Mouse (Mus musculus) cerebellum, adult 2 months (tissue): ENCODE data around the gene Krtap3-3. TPM values are rescaled to one million over a fixed set of nuclear protein-coding genes. Genes with fewer than 3 reads are reported as not detected.

ENCODE experiments used
- DNase-seq, 2 experiments: peaks; one replicate each; pipeline ENCODE4 v3.0.0; 2021
- H3K27ac ChIP-seq: fragments of 200-500 bp; 2 replicates; pipeline ENCODE4 v1.5.1; 2012; ENCODE audit warnings: low read length, control low read depth, inconsistent platforms; ENCODE audit not compliant: insufficient read depth
- H3K27me3 ChIP-seq: fragments of 200-500 bp; 2 replicates; pipeline ENCODE4 v1.6.1; 2012; ENCODE audit warnings: inconsistent platforms, mild to moderate bottlenecking, low read length, moderate library complexity; ENCODE audit not compliant: control insufficient read depth, insufficient read depth
- H3K4me1 ChIP-seq: fragments of 200-500 bp; 2 replicates; pipeline ENCODE4 v1.6.1; 2011; ENCODE audit warnings: low read length; ENCODE audit not compliant: control insufficient read depth, insufficient read depth
- H3K4me3 ChIP-seq: fragments of 200-500 bp; replicated peaks from 2 replicates; pipeline ENCODE3; 2011; ENCODE audit warnings: mild to moderate bottlenecking, low read depth, low read length, control low read depth; ENCODE audit not compliant: insufficient read depth
- CTCF ChIP-seq: fragments of 200-500 bp; IDR thresholded peaks from 2 replicates; pipeline ENCODE4 v1.5.1; 2011; ENCODE audit warnings: low read depth, mild to moderate bottlenecking, control low read depth, low read length, moderate library complexity, borderline replicate concordance; ENCODE audit not compliant: insufficient read depth
- POLR2A ChIP-seq: fragments of 200-500 bp; IDR thresholded peaks from 2 replicates; pipeline ENCODE4 v1.6.1; 2011; ENCODE audit warnings: low read length, control low read depth, borderline replicate concordance; ENCODE audit not compliant: insufficient read depth
- WGBS: fragments of 180-500 bp; shearing (Covaris S2); methylation state at CpG from one replicate; pipeline ENCODE4 v1.1.7; 2018; 5-methylcytosine and 5-hydroxymethylcytosine counted together
- polyA plus RNA-seq: library from polyadenylated mRNA; depleted of rRNA; stranded (reverse); fragments of >200 nt; gene quantifications from 2 replicates; pipeline ENCODE4 v1.2.3, GENCODE M21; 2012

The Krtap3-3 gene
- polyA plus RNA-seq, 1 experiment = not detected

DNA sequence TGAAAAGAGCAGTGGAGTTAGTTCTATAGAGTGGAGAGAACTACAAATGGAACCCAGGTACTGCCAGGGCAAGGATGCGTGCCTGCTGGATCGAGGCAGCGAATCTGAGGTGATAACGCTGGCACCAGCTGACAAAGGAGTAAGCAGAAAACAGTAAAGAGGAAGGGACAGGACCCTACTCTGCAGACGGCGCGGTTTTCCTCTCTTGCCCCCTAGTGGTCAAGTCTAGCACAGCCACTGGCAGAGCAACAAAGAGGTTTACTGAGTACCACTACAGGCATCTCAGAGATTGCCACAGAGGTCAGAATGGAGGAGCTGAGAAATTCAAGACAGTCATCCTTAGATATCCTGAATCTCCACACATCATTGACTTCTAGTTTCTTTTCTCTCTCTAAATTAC is 23.4 kb upstream of the Krtap3-3 start:
- no peak overlapping the region for H3K27ac ChIP-seq
- no peaks in the 10 kb centered on the region for H3K27me3 ChIP-seq
- 4% methylated on average over 7 of the region's 7 CpGs for WGBS
- peaks cover 2% of the 10 kb centered on the region for H3K4me1 ChIP-seq
- DNase-seq = peak; percentile 38 to 56
- no peak overlapping the region for H3K4me3 ChIP-seq
- TF ChIP-seq CTCF = peak; percentile 70
- no peak for TF ChIP-seq POLR2A

DNA sequence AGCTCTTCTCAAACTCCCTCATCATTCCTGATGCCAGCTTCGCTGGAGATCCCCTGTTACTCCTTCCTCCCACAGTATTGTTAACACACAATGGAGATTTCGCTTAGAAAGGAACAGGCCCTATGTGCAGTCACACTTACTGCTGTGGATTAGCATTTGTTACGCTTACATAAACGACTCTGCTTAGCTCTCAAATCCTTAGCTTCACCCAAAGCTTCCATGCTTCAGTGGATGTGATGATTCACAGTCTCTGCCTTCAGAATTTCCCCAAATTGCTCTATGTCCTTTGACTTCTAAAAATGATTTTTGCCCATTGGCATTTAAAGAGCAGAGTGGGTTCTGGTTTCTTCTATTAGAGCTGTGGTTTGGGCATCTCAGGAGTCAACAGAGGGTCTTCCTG is 22.5 kb upstream of the Krtap3-3 start:
- 43% methylated on average over 4 of the region's 4 CpGs for WGBS
- H3K27ac ChIP-seq = no peak overlapping the region
- TF ChIP-seq CTCF = no peak
- no peak for TF ChIP-seq POLR2A

DNA sequence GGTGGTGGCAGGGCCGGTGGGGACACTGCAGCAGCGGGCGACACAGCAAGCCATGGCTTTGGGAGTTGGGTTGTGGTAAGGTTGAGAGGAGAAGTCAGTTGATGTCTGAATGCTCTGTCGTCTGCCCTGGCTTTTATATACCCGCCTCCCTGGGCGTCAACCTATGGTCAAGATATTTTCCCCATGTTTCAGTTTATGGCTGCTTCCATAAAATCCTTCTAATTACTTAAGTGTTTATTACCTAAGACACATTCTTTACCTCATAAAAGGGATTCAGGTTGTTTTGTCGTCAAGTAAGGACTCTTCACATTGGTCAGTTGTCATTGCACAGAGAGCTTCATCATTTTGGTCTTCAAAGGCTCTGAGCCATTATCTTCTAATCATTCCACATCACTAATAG is 15.9 kb upstream of the Krtap3-3 start, which contains the start of gene Krtap3-1:
Krtap3-1 (minus strand) TSS at position 101 of the 400 bp plus-strand sequence.
- Histone ChIP-seq H3K4me3 (no peak within 1 kb of the TSS), H3K27ac (no peak within 1 kb of the TSS), H3K27me3 (no peaks in the 10 kb centered on the region), H3K4me1 (no peaks in the 10 kb centered on the region)
- 72% methylated on average over 7 of the region's 7 CpGs for WGBS
- DNase-seq = no peak
- TF ChIP-seq POLR2A (no peak), CTCF (no peak)

More for the DNA sequence above, 22.5 kb upstream of the Krtap3-3 start:
- DNase-seq = no peak
- no peak overlapping the region for H3K4me3 ChIP-seq
- no peaks in the 10 kb centered on the region for H3K27me3 ChIP-seq
- peaks cover 2% of the 10 kb centered on the region for H3K4me1 ChIP-seq

DNA sequence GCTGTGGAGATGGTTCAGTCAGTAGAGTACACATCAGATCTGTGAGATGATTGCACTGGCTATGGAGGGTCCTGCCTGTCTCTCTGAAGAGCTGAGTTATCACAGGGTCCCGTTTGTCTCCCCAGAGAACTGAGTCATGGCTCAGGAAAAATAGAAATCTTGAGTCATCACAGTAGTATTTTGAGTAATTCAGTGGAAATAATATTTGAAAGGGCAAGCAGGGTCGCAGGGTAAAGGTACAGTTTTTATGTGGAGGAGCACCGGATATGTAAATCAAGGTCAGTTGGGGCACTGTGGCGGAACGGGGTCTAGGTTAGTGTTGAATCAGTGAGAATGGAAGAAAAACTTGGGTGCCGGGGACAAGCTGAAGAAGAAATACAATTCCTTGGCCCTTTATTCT is 11.9 kb upstream of the Krtap3-3 start:
- Histone ChIP-seq H3K4me3 (no peak overlapping the region), H3K27ac (no peak overlapping the region), H3K27me3 (no peaks in the 10 kb centered on the region), H3K4me1 (no peaks in the 10 kb centered on the region)
- WGBS = 78% methylated on average over 6 of the region's 6 CpGs
- DNase-seq = no peak
- TF ChIP-seq POLR2A (no peak), CTCF (no peak)

DNA sequence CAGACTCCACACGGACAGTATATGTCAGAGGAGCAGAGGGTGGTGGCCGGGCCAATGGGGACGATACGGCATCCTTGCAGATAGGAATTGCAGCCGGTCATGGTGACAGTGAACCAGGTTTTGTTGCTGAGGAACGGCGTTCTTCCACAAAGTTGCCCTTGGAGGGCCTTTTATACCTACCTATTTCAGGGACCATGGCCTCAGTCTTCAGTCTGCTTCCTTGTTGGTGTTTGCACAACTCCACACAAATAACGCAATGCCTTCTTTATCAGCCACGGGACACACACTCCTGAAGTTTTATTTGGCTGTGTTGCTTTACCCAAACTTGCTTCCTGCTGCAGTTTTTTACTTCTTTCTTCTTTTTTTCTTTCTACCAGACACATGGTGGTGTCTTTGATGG is 8.7 kb upstream of the Krtap3-3 start, which contains the start of gene Gm11939:
Gm11939 (minus strand) TSS at position 101 of the 400 bp plus-strand sequence.
- no peak within 1 kb of the TSS for H3K27ac ChIP-seq
- no peaks in the 10 kb centered on the region for H3K4me1 ChIP-seq
- H3K4me3 ChIP-seq = no peak within 1 kb of the TSS
- WGBS = 94% methylated on average over 9 of the region's 9 CpGs
- TF ChIP-seq POLR2A (no peak), CTCF (no peak)
- H3K27me3 ChIP-seq = no peaks in the 10 kb centered on the region
- no peak for DNase-seq

DNA sequence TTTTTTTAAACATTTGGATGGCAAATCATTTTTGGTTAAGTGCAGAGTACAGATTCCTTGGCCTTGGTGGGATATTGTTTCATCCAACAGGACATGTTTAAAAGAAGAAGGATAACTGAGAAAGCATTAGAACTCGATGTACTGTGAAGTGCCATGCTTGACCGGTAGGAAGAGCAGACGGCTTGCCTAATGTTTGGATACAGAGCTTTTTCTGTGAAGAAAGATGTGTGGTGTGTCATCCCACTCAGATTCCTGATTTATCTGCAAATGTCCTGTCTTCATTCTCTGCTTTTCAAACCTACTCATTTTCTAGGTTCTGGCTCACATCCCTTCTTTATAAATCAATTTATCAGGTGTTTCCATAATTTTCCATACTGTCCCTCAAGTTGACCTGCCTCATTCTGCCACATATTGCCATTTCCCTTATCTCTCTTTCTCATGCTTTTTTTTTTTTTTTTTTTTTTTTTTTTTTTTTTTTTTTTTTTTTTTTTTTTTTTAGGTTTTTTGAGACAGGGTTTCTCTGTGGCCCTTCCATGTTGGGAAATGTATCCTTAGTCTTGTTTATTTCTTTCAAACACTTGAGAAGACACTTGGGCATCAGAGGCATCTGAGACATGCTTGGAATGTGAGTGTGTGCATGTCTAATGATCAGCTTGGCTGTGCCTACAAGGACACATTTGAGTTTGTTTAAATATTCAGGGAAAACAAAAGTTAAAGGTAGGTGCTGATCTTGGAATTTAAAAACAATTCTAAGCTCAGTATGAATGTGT is 7.5 kb upstream of the Krtap3-3 start:
- TF ChIP-seq POLR2A (no peak), CTCF (no peak)
- no peaks in the 10 kb centered on the region for H3K27me3 ChIP-seq
- H3K4me3 ChIP-seq = no peak overlapping the region
- WGBS = 84% methylated on average over 3 of the region's 3 CpGs
- H3K27ac ChIP-seq = no peak overlapping the region
- no peaks in the 10 kb centered on the region for H3K4me1 ChIP-seq
- no peak for DNase-seq

DNA sequence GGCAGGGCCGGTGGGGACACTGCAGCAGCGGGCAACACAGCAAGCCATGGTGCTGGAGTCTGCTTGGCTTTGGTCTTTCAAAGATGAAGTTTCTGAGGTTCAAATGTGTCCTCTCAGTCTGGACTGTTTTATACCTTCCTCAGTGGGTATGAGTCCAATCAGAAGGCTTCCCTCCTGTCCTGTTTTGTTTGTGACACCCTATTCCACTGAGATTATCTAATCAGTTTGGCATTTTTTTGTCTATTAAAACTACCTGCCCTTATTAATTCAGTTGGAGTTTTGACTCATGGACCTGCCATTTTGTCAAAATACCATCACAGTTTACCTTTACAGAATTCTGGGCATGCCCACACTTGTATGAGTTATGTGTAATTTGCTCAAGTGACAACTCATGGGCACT is 6.1 kb upstream of the Krtap3-3 start, which contains the start of gene Krtap3-2:
Krtap3-2 (minus strand) TSS at position 101 of the 400 bp plus-strand sequence.
- no peak for DNase-seq
- Histone ChIP-seq H3K4me1 (no peaks in the 10 kb centered on the region), H3K27ac (no peak within 1 kb of the TSS), H3K27me3 (no peaks in the 10 kb centered on the region), H3K4me3 (no peak within 1 kb of the TSS)
- WGBS = 33% methylated on average over 2 of the region's 2 CpGs
- no peak for TF ChIP-seq CTCF

DNA sequence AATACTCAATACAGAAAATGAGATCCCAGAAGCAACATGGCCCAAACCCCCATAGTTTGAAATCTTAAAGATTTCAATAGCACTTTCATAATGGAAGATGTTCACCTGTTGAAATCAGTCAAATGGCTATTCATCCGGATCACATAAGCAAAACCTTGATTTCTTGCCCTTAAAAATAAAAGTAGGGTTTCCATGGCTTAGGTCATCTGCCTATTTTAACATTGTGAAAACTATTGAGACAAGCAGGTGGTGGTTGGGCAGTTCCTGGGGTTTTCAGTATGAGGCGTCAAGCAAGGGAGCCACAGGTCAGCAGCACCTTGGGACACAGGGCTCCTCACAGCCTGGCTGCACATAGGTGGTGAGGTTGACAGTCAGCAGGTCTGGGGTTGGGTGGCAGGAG is 5.5 kb upstream of the Krtap3-3 start:
- no peak overlapping the region for H3K27ac ChIP-seq
- 88% methylated on average over 2 of the region's 2 CpGs for whole genome bisulfite sequencing
- no peak for DNase-seq
- TF ChIP-seq POLR2A = no peak
- no peak for TF ChIP-seq CTCF
- H3K27me3 ChIP-seq = no peaks in the 10 kb centered on the region
- no peak overlapping the region for H3K4me3 ChIP-seq
- no peaks in the 10 kb centered on the region for H3K4me1 ChIP-seq
